Mouse (Mus musculus) hindbrain, embryonic 14.5 days (tissue): ENCODE data around the gene H2al1a. TPM values are rescaled to one million over a fixed set of nuclear protein-coding genes. Genes with fewer than 3 reads are reported as not detected.
"Not testable (repeated sequence)": the region's sequence is repeated elsewhere in the genome, so short reads cannot be mapped to it uniquely, and the experiment has no call there.

Experiments used
- ATAC-seq: fragments of 200-750 bp; cut with Nextera tagmentation; 2 replicates; pipeline ENCODE4 v1.8.0; 2017; ENCODE audit warnings: moderate number of reproducible peaks, mild to moderate bottlenecking, moderate TSS enrichment, moderate library complexity; ENCODE audit not compliant: low FRiP score
- DNase-seq: peaks from one replicate; pipeline ENCODE4 v3.0.0-alpha.2; 2015; ENCODE audit warnings: low spot score
- H3K27ac ChIP-seq: fragments of 300-500 bp; sonication (generic); 2 replicates; pipeline ENCODE4 v1.5.1; 2014; ENCODE audit warnings: mild to moderate bottlenecking, moderate library complexity
- H3K27me3 ChIP-seq: fragments of 300-500 bp; sonication (generic); 2 replicates; pipeline ENCODE4 v1.6.1; 2014; ENCODE audit warnings: mild to moderate bottlenecking, low read length, mixed read lengths; ENCODE audit not compliant: control insufficient read depth, insufficient read depth
- H3K36me3 ChIP-seq: fragments of 300-500 bp; sonication (generic); replicated peaks from 2 replicates; pipeline ENCODE4 v1.6.1; 2014; ENCODE audit not compliant: control insufficient read depth, insufficient read depth
- H3K4me1 ChIP-seq: fragments of 300-500 bp; sonication (generic); replicated peaks from 2 replicates; pipeline ENCODE4 v1.6.1; 2014; ENCODE audit warnings: antibody characterized with exemption, low read length, mixed read lengths; ENCODE audit not compliant: control insufficient read depth, insufficient read depth
- H3K4me2 ChIP-seq: fragments of 300-500 bp; sonication (generic); replicated peaks from 2 replicates; pipeline ENCODE4 v1.6.1; 2014; ENCODE audit warnings: mild to moderate bottlenecking, moderate library complexity
- H3K4me3 ChIP-seq: fragments of 300-500 bp; sonication (generic); replicated peaks from 2 replicates; pipeline ENCODE4 v1.5.1; 2014; ENCODE audit warnings: mild to moderate bottlenecking, low read length
- H3K9ac ChIP-seq: fragments of 300-500 bp; sonication (generic); 2 replicates; pipeline ENCODE4 v1.6.1; 2014
- H3K9me3 ChIP-seq: fragments of 300-500 bp; sonication (generic); 2 replicates; pipeline ENCODE4 v1.6.1; 2016; ENCODE audit warnings: low read length; ENCODE audit not compliant: control insufficient read depth
- WGBS: fragments of 180-500 bp; shearing (Covaris S2); extraction: QIAGEN DNeasy Blood & Tissue Kit; methylation state at CpG from one replicate; pipeline ENCODE4 v1.1.7; 2014; 5-methylcytosine and 5-hydroxymethylcytosine counted together
- polyA plus RNA-seq: library from polyadenylated mRNA; unstranded; fragments of >200 nt; fragmentation: Nextera tagmentation; extraction: Ambion mirVana; gene quantifications from 2 replicates; pipeline ENCODE4 v1.2.1, GENCODE M21; 2014

The H2al1a gene
- polyA plus RNA-seq, 1 experiment from 2014 or later: not detected

DNA sequence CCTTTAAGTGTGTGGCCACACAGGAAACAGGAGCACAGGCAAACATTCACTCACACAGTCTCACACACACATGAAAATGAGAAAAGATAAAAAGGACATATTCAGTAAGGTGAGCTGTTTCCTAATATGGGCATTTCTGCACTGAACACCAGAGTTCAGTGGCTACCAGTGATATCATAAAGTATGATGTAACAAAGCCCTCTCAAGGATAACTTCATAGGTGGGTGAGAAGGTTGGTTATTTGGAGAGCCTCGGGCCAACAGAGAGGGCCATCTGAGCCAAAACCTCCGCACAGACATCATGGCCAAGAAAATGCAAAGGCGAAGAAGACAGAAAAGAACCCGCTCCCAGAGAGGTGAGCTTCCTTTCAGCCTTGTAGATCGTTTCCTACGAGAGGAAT, 22.1 kb downstream of the H2al1a start, which contains the start of gene H2al1h:
Gene H2al1h, plus strand, starts transcription at position 301 of the 400 bp plus-strand sequence.
- H3K27me3 ChIP-seq, ATAC-seq, H3K4me2 ChIP-seq, H3K27ac ChIP-seq, H3K4me1 ChIP-seq, DNase-seq, H3K9ac ChIP-seq, H3K9me3 ChIP-seq, H3K4me3 ChIP-seq, H3K36me3 ChIP-seq: not testable (repeated sequence)
- no CpG with 5 or more reads among the region's 6 CpGs for WGBS

DNA sequence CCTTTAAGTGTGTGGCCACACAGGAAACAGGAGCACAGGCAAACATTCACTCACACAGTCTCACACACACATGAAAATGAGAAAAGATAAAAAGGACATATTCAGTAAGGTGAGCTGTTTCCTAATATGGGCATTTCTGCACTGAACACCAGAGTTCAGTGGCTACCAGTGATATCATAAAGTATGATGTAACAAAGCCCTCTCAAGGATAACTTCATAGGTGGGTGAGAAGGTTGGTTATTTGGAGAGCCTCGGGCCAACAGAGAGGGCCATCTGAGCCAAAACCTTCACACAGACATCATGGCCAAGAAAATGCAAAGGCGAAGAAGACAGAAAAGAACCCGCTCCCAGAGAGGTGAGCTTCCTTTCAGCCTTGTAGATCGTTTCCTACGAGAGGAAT, 25.3 kb downstream of the H2al1a start, which contains the start of gene H2al1i:
Gene H2al1i, plus strand, starts transcription at position 301 of the 400 bp plus-strand sequence.
- H3K27me3 ChIP-seq, H3K4me3 ChIP-seq, H3K4me2 ChIP-seq, H3K4me1 ChIP-seq, H3K9ac ChIP-seq, H3K36me3 ChIP-seq, DNase-seq, ATAC-seq, H3K9me3 ChIP-seq, H3K27ac ChIP-seq: not testable (repeated sequence)
- no CpG with 5 or more reads among the region's 5 CpGs for WGBS

GRCm38 (mm10) chrX:11327522-11327921, 28.5 kb downstream of the H2al1a start, which contains the start of gene H2al1j:
H2al1j (plus strand) TSS chrX:11327822.
- H3K4me1 ChIP-seq, ATAC-seq, H3K27ac ChIP-seq, DNase-seq, H3K9ac ChIP-seq, H3K27me3 ChIP-seq, H3K36me3 ChIP-seq, H3K4me3 ChIP-seq, H3K4me2 ChIP-seq, H3K9me3 ChIP-seq: not testable (repeated sequence)
- 97% methylated on average over 2 of the region's 2 CpGs for WGBS

GRCm38 (mm10) chrX:11345762-11346161, 46.7 kb downstream of the H2al1a start:
- WGBS: 60% methylated on average over 9 of the region's 9 CpGs
- H3K4me3 ChIP-seq: no peak overlapping the region
- H3K4me1 ChIP-seq: 0 out of 2 replicates have a peak, but pooled peaks cover 3% of the 10 kb centered on the region
- no peak overlapping the region for H3K27ac ChIP-seq
- no peak overlapping the region for H3K4me2 ChIP-seq
- H3K9me3 ChIP-seq: no peaks in the 10 kb centered on the region
- ATAC-seq (no peak), DNase-seq (no peak)
- no peaks in the 10 kb centered on the region for H3K36me3 ChIP-seq
- H3K9ac ChIP-seq: no peak overlapping the region
- H3K27me3 ChIP-seq: no peaks in the 10 kb centered on the region

GRCm38 (mm10) chrX:11346756-11347155, 47.7 kb downstream of the H2al1a start:
- Histone ChIP-seq H3K4me1 (0 out of 2 replicates have a peak, but pooled peaks cover 3% of the 10 kb centered on the region), H3K4me3 (no peak overlapping the region), H3K27me3 (no peaks in the 10 kb centered on the region), H3K9ac (no peak overlapping the region), H3K36me3 (no peaks in the 10 kb centered on the region), H3K27ac (no peak overlapping the region), H3K9me3 (no peaks in the 10 kb centered on the region), H3K4me2 (no peak overlapping the region)
- WGBS: 87% methylated on average over 3 of the region's 3 CpGs
- ATAC-seq (no peak), DNase-seq (no peak)

Other genes with a start within 250 kb of the H2al1a start
- not detected in 2 replicates for gene H2al1b, start 3.2 kb downstream of the H2al1a start, polyA plus RNA-seq
- not detected in 2 replicates for gene H2al1c, start 6.4 kb downstream of the H2al1a start, polyA plus RNA-seq
- not detected in 2 replicates for gene H2al1d, start 9.6 kb downstream of the H2al1a start, polyA plus RNA-seq
- not detected in 2 replicates for gene H2al1e, start 12.7 kb downstream of the H2al1a start, polyA plus RNA-seq
- gene H2al1f, start 15.9 kb downstream of the H2al1a start, polyA plus RNA-seq: not detected in 2 replicates
- gene H2al1g, start 19.0 kb downstream of the H2al1a start, polyA plus RNA-seq: not detected in 2 replicates
- not detected in 2 replicates for gene H2al1h, start 22.2 kb downstream of the H2al1a start, polyA plus RNA-seq
- gene H2al1i, start 25.4 kb downstream of the H2al1a start, polyA plus RNA-seq: not detected in 2 replicates
- not detected in 2 replicates for gene H2al1j, start 28.6 kb downstream of the H2al1a start, polyA plus RNA-seq